Mouse (Mus musculus): ENCODE results near the gene Olfr1392. TPM values are rescaled to one million over a fixed set of nuclear protein-coding genes. Genes with fewer than 3 reads are reported as not detected.

The Olfr1392 gene
- total RNA-seq, 2 experiments from 2014 or later, result not detected

- no peak for DNase-seq (ENCODE audit: low spot score in 2 of 2)
Observed at GRCm38 (mm10) chr11:49251380-49251761, 33.7 kb upstream of the Olfr1392 start.

- no peak for DNase-seq (ENCODE audit: low spot score in 2 of 2)
Observed at GRCm38 (mm10) chr11:49252048-49252447, 33.0 kb upstream of the Olfr1392 start.

- no peak for DNase-seq (ENCODE audit: low spot score in 2 of 2)
Observed at GRCm38 (mm10) chr11:49253035-49253434, 32.0 kb upstream of the Olfr1392 start.

GRCm38 (mm10) chr11:49259296-49259695 is 25.8 kb upstream of the Olfr1392 start:
- DNase-seq (ENCODE audit: low spot score in 2 of 2), result no peak

GRCm38 (mm10) chr11:49259829-49260228 is 25.3 kb upstream of the Olfr1392 start:
- DNase-seq (ENCODE audit: low spot score in 2 of 2), result no peak

- DNase-seq (ENCODE audit: low spot score in 2 of 2), result no peak
Observed at GRCm38 (mm10) chr11:49260598-49261312, 24.3 kb upstream of the Olfr1392 start.

GRCm38 (mm10) chr11:49261313-49261855 is 23.7 kb upstream of the Olfr1392 start:
- no peak for DNase-seq (ENCODE audit: low spot score in 2 of 2)

GRCm38 (mm10) chr11:49262286-49262685 is 22.8 kb upstream of the Olfr1392 start:
- DNase-seq (ENCODE audit: low spot score in 2 of 2), result no peak

GRCm38 (mm10) chr11:49263149-49263548 is 21.9 kb upstream of the Olfr1392 start:
- DNase-seq (ENCODE audit: low spot score in 2 of 2), result no peak

GRCm38 (mm10) chr11:49264081-49264480 is 21.0 kb upstream of the Olfr1392 start:
- no peak for DNase-seq (ENCODE audit: low spot score in 2 of 2)

- DNase-seq (ENCODE audit: low spot score in 2 of 2), result no peak
Observed at GRCm38 (mm10) chr11:49264622-49265021, 20.5 kb upstream of the Olfr1392 start.

GRCm38 (mm10) chr11:49265101-49265500 is 20.0 kb upstream of the Olfr1392 start:
- no peak for DNase-seq (ENCODE audit: low spot score in 2 of 2)

GRCm38 (mm10) chr11:49266671-49267070 is 18.4 kb upstream of the Olfr1392 start:
- DNase-seq (ENCODE audit: low spot score in 2 of 2), result no peak

- DNase-seq (ENCODE audit: low spot score in 2 of 2), result no peak
Observed at GRCm38 (mm10) chr11:49267316-49267715, 17.8 kb upstream of the Olfr1392 start.

GRCm38 (mm10) chr11:49267970-49268579 is 17.0 kb upstream of the Olfr1392 start:
- no peak for DNase-seq (ENCODE audit: low spot score in 2 of 2)

- DNase-seq (ENCODE audit: low spot score in 2 of 2), result no peak
Observed at GRCm38 (mm10) chr11:49269761-49270160, 15.3 kb upstream of the Olfr1392 start.

- no peak for DNase-seq (ENCODE audit: low spot score in 2 of 2)
Observed at GRCm38 (mm10) chr11:49270368-49270767, 14.7 kb upstream of the Olfr1392 start.

GRCm38 (mm10) chr11:49271334-49271733 is 13.7 kb upstream of the Olfr1392 start:
- peak in 1 of 2 experiments; percentile 41 for DNase-seq (ENCODE audit: low spot score in 2 of 2)

GRCm38 (mm10) chr11:49273834-49274519 is 11.1 kb upstream of the Olfr1392 start:
- no peak for DNase-seq (ENCODE audit: low spot score in 2 of 2)

GRCm38 (mm10) chr11:49278222-49278621 is 6.9 kb upstream of the Olfr1392 start, which contains the start of gene Olfr1393:
Gene Olfr1393 (plus strand): TSS chr11:49278304.
- no peak for DNase-seq (ENCODE audit: low spot score in 2 of 2)

- peak; percentile 13 to 28 for DNase-seq (ENCODE audit: low spot score in 2 of 2)
Observed at GRCm38 (mm10) chr11:49287251-49287650, 2.2 kb downstream of the Olfr1392 start.

- peak; percentile 55 to 70 for DNase-seq (ENCODE audit: low spot score in 2 of 2)
Observed at GRCm38 (mm10) chr11:49292777-49293176, 7.7 kb downstream of the Olfr1392 start.
